Mouse (Mus musculus): ENCODE measurements at regions not wholly inside any gene's neighbourhood (a gene's known extent, or its start where the extent isn't known, plus 50 kb on each side); places are given as distances from the start of the nearest gene placed in this dataset.

DNA sequence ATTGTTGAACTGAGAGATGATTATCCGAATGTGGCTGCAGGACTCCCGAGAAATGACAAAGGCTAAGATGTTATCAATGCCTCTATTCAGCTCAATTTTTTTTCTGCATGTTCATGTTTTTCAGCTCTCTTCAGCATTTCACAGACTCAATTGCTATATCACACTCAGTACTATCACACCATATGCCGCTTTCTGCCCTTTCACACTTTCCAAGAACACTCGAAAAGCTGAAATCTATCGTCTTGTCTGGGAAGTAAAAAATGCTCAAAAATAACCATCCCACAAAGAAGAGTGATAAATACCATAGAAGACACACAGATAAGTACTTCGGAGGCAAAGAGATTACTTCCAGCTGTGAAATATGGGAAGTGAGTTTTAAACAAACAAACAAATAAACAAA, 6398.9 kb upstream of the Gm7489 start:
- TF ChIP-seq EP300 (IDR thresholded peaks at IDR 0.05; ENCODE audit: low read depth in 1 of 2, low read length in 2 of 2): no peak
- no peak for TF ChIP-seq ZC3H11A (IDR thresholded peaks at IDR 0.05; ENCODE audit: low read depth, low read length)
- no peak for TF ChIP-seq HCFC1 (IDR thresholded peaks at IDR 0.05; ENCODE audit: low read depth, low read length)
- H3K27me3 ChIP-seq (ENCODE audit: control insufficient read depth in 1 of 2, insufficient read depth in 2 of 2, low read length in 2 of 2): no peaks in the 10 kb centered on the region
- no peak for DNase-seq (ENCODE audit: low read depth, low spot score)
- no peaks in the 10 kb centered on the region for H3K4me1 ChIP-seq (ENCODE audit: control insufficient read depth in 1 of 2, insufficient read depth in 2 of 2, low read length in 2 of 2)
- H3K9me3 ChIP-seq (replicated peaks; ENCODE audit: insufficient read depth, low read length): no peaks in the 10 kb centered on the region
- no peak overlapping the region for H3K27ac ChIP-seq (ENCODE audit: control insufficient read depth, low read depth, low read length)
- H3K4me3 ChIP-seq (ENCODE audit: control insufficient read depth in 1 of 2, insufficient read depth in 1 of 2, low read depth in 2 of 2, low read length in 2 of 2): no peak overlapping the region
- no peaks in the 10 kb centered on the region for H3K79me2 ChIP-seq (ENCODE audit: control insufficient read depth, insufficient read depth, low read length, poor library complexity)
- H3K36me3 ChIP-seq (ENCODE audit: control insufficient read depth in 1 of 2, insufficient read depth in 2 of 2, low read length in 2 of 2): no peaks in the 10 kb centered on the region
- no peak overlapping the region for H3K9ac ChIP-seq (ENCODE audit: control insufficient read depth, low read depth, low read length, poor library complexity, severe bottlenecking)

DNA sequence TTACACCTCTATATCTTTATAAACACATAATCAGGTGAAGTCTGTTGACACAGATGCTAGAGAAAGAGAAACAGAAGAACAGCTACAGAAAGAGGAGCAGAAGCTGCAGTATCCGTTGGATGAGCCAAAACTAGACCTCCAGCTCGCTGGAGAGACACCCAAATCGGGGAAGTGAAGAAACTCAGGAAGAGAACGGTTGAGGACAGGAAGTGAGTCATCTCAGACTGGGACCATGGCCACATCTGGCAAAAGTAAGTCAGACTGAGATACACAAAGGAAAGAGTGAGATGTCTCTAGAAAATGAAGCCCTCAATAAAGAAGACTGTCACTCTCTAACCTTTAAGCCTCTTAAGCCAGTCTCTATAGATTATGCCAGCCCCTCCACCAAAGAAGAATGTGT, 6362.8 kb upstream of the Gm7489 start:
- H3K9me3 ChIP-seq (replicated peaks; ENCODE audit: insufficient read depth, low read length): no peaks in the 10 kb centered on the region
- no peaks in the 10 kb centered on the region; a peak in 1 of 4 replicates for H3K4me1 ChIP-seq (ENCODE audit: control insufficient read depth in 1 of 2, insufficient read depth in 2 of 2, low read length in 2 of 2)
- DNase-seq (ENCODE audit: low read depth, low spot score): peak; percentile 22
- H3K36me3 ChIP-seq (ENCODE audit: control insufficient read depth in 1 of 2, insufficient read depth in 2 of 2, low read length in 2 of 2): no peaks in the 10 kb centered on the region
- H3K79me2 ChIP-seq (ENCODE audit: control insufficient read depth, insufficient read depth, low read length, poor library complexity): no peaks in the 10 kb centered on the region
- no peak overlapping the region for H3K4me3 ChIP-seq (ENCODE audit: control insufficient read depth in 1 of 2, insufficient read depth in 1 of 2, low read depth in 2 of 2, low read length in 2 of 2)
- H3K9ac ChIP-seq (ENCODE audit: control insufficient read depth, low read depth, low read length, poor library complexity, severe bottlenecking): no peak overlapping the region
- no peak overlapping the region for H3K27ac ChIP-seq (ENCODE audit: control insufficient read depth, low read depth, low read length)
- no peaks in the 10 kb centered on the region for H3K27me3 ChIP-seq (ENCODE audit: control insufficient read depth in 1 of 2, insufficient read depth in 2 of 2, low read length in 2 of 2)
- TF ChIP-seq KAT2A (conservative IDR thresholded peaks at IDR 0.05; ENCODE audit: low read depth, low read length) (no peak), RAD21 (IDR thresholded peaks at IDR 0.05; ENCODE audit: low read depth, low read length) (no peak)
